Mouse (Mus musculus) CD4-positive naive resting alpha-beta T cell, adult 76 days (primary cell): ENCODE data around the gene Vmn1r22. TPM values are rescaled to one million over a fixed set of nuclear protein-coding genes. Genes with fewer than 3 reads are reported as not detected.

Experiments
- total RNA-seq: library from RNA; stranded (reverse); gene quantifications from one replicate; pipeline ENCODE4 v1.2.4, GENCODE M21; 2023

Vmn1r22 gene
- total RNA-seq = not detected

GRCm38 (mm10) chr6:57907928-57908327, at the start of gene Vmn1r22:
TSS of gene Vmn1r22 (minus strand) at chr6:57908028.

GRCm38 (mm10) chr6:57926738-57927137, 18.9 kb upstream of the Vmn1r22 start, which contains the start of gene Vmn1r23:
TSS of gene Vmn1r23 (minus strand) at chr6:57926838.

GRCm38 (mm10) chr6:57850286-57850685, 57.5 kb downstream of the Vmn1r22 start, which contains the start of gene Vmn1r21:
TSS of gene Vmn1r21 (minus strand) at chr6:57850343.

Other genes starting within 250 kb of the Vmn1r22 start
- gene Pyurf, start 215.9 kb downstream of the Vmn1r22 start, total RNA-seq = 2.8 TPM
- 7.4 TPM for gene Lancl2, start 205.5 kb downstream of the Vmn1r22 start, total RNA-seq
- gene Vopp1, start 82.9 kb downstream of the Vmn1r22 start, total RNA-seq = 48.1 TPM
- not detected for gene Vmn1r21, start 57.7 kb downstream of the Vmn1r22 start, total RNA-seq
- not detected for gene Vmn1r23, start 18.8 kb upstream of the Vmn1r22 start, total RNA-seq
- gene Vmn1r24, start 53.5 kb upstream of the Vmn1r22 start, total RNA-seq = not detected
- gene Vmn1r25, start 72.8 kb upstream of the Vmn1r22 start, total RNA-seq = not detected
- not detected for gene Vmn1r26, start 107.1 kb upstream of the Vmn1r22 start, total RNA-seq